Mouse (Mus musculus): ENCODE results near the gene Lect2. TPM values are rescaled to one million over a fixed set of nuclear protein-coding genes. Genes with fewer than 3 reads are reported as not detected.

Gene Lect2
- polyA plus RNA-seq, 1 experiment from 2014 or later, result 1.6 TPM

DNA sequence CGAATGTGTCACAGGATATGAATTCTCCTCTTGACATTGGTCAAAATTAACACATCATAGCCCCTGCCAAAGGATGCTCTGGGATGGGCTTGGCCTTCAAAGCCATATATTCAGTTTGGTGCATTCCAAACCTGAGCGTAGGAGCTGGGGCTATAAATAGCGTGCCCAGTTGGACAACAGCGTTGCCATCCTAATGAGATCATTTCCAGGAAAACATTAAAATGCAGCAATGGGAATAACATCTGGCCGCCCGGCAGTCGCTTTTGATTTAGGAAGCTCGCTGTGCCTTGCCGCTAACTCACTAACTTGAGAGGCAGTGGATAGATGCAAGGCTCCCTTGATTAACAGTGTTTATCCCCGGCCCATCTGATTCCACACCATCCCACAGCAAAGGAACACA, 18.0 kb upstream of the Lect2 start:
- peaks cover 3% of the 10 kb centered on the region; the same call in 1 of the 2 replicates for H3K4me1 ChIP-seq (ENCODE audit: control insufficient read depth, insufficient read depth, low read length)
- no peak overlapping the region for H3K4me2 ChIP-seq (replicated peaks; ENCODE audit: low read depth, low read length)
- H3K9me3 ChIP-seq (ENCODE audit: control insufficient read depth, low read length), result no peaks in the 10 kb centered on the region
- H3K4me3 ChIP-seq (ENCODE audit: low read length), result no peak overlapping the region
- no peak overlapping the region for H3K27ac ChIP-seq (ENCODE audit: low read depth, low read length)
- WGBS, result 34% methylated on average over 10 of the region's 10 CpGs
- H3K27me3 ChIP-seq (ENCODE audit: control insufficient read depth, insufficient read depth, low read length), result no peaks in the 10 kb centered on the region
- H3K36me3 ChIP-seq (ENCODE audit: control insufficient read depth, insufficient read depth, low read length), result no peaks in the 10 kb centered on the region
- H3K9ac ChIP-seq (ENCODE audit: low read depth, low read length), result no peak overlapping the region
- no peak for ATAC-seq (ENCODE audit: low FRiP score, low TSS enrichment)

DNA sequence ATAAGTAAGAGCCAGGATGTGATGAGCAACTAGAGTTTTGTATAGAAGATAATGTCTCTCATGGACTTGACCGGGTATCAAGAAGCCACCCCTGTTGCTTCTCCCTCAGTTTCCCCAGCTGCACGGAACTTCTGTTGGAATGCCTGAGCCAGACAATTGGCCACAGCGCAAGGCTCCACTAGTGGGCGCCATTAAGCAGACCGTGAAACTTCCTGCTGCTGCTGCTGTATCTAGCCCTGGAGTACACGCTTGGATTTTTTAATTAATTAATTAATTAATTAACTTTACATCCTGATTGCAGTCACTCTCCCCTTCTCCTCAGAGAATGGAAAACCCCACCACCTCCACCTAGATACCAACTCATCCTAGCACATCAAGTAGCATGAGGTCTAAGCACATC, 14.8 kb upstream of the Lect2 start:
- no peak overlapping the region for H3K4me3 ChIP-seq (ENCODE audit: low read length)
- H3K4me1 ChIP-seq (ENCODE audit: control insufficient read depth, insufficient read depth, low read length), result peaks cover 3% of the 10 kb centered on the region; the same call in 1 of the 2 replicates
- H3K9ac ChIP-seq (ENCODE audit: low read depth, low read length), result no peak overlapping the region
- 0 out of 2 replicates have a peak, but pooled peaks have one; percentile 22 for ATAC-seq (ENCODE audit: low FRiP score, low TSS enrichment)
- no peaks in the 10 kb centered on the region for H3K36me3 ChIP-seq (ENCODE audit: control insufficient read depth, insufficient read depth, low read length)
- H3K4me2 ChIP-seq (replicated peaks; ENCODE audit: low read depth, low read length), result no peak overlapping the region
- 43% methylated on average over 6 of the region's 6 CpGs for WGBS
- H3K9me3 ChIP-seq (ENCODE audit: control insufficient read depth, low read length), result no peaks in the 10 kb centered on the region
- no peak overlapping the region for H3K27ac ChIP-seq (ENCODE audit: low read depth, low read length)
- H3K27me3 ChIP-seq (ENCODE audit: control insufficient read depth, insufficient read depth, low read length), result no peaks in the 10 kb centered on the region

GRCm38 (mm10) chr13:56561129-56561528, 12.8 kb upstream of the Lect2 start:
- H3K27me3 ChIP-seq (ENCODE audit: control insufficient read depth, insufficient read depth, low read length), result no peaks in the 10 kb centered on the region
- no peaks in the 10 kb centered on the region for H3K4me1 ChIP-seq (ENCODE audit: control insufficient read depth, insufficient read depth, low read length)
- no peak for ATAC-seq (ENCODE audit: low FRiP score, low TSS enrichment)
- H3K4me3 ChIP-seq (ENCODE audit: low read length), result no peak overlapping the region
- H3K9ac ChIP-seq (ENCODE audit: low read depth, low read length), result no peak overlapping the region
- H3K4me2 ChIP-seq (replicated peaks; ENCODE audit: low read depth, low read length), result no peak overlapping the region
- H3K9me3 ChIP-seq (ENCODE audit: control insufficient read depth, low read length), result no peaks in the 10 kb centered on the region
- H3K36me3 ChIP-seq (ENCODE audit: control insufficient read depth, insufficient read depth, low read length), result no peaks in the 10 kb centered on the region
- no peak overlapping the region for H3K27ac ChIP-seq (ENCODE audit: low read depth, low read length)
- 76% methylated on average over 8 of the region's 8 CpGs for WGBS

- Histone ChIP-seq H3K9ac (ENCODE audit: low read depth, low read length) (no peak overlapping the region), H3K9me3 (ENCODE audit: control insufficient read depth, low read length) (no peaks in the 10 kb centered on the region), H3K36me3 (ENCODE audit: control insufficient read depth, insufficient read depth, low read length) (no peaks in the 10 kb centered on the region), H3K27me3 (ENCODE audit: control insufficient read depth, insufficient read depth, low read length) (no peaks in the 10 kb centered on the region), H3K27ac (ENCODE audit: low read depth, low read length) (no peak overlapping the region), H3K4me2 (replicated peaks; ENCODE audit: low read depth, low read length) (no peak overlapping the region), H3K4me3 (ENCODE audit: low read length) (no peak overlapping the region), H3K4me1 (ENCODE audit: control insufficient read depth, insufficient read depth, low read length) (no peaks in the 10 kb centered on the region)
- no peak for ATAC-seq (ENCODE audit: low FRiP score, low TSS enrichment)
- 79% methylated on average over 6 of the region's 6 CpGs for WGBS
Measured at GRCm38 (mm10) chr13:56559841-56560370, 11.6 kb upstream of the Lect2 start.

DNA sequence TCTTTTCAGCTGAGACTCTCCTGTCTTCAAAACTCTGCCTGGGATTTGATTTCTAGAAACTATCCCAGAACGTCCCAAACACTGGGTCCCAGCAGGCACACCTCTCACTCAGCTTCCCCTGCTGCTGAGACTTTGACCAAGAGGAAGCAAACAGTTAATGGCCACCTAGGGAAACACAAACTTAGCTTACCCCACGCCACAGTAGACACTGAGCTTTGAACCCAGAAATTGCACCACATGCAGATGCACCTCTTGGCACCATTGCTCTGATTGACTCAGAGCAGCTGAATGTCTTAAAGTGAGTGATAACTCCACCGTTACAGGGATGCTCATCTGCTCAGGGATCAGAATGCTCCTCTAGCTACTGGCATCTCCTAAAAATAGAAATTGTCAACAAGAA, 10.5 kb upstream of the Lect2 start:
- Histone ChIP-seq H3K9ac (ENCODE audit: low read depth, low read length) (no peak overlapping the region), H3K4me2 (replicated peaks; ENCODE audit: low read depth, low read length) (no peak overlapping the region), H3K27me3 (ENCODE audit: control insufficient read depth, insufficient read depth, low read length) (no peaks in the 10 kb centered on the region), H3K36me3 (ENCODE audit: control insufficient read depth, insufficient read depth, low read length) (no peaks in the 10 kb centered on the region), H3K4me3 (ENCODE audit: low read length) (no peak overlapping the region), H3K4me1 (ENCODE audit: control insufficient read depth, insufficient read depth, low read length) (no peaks in the 10 kb centered on the region), H3K27ac (ENCODE audit: low read depth, low read length) (no peak overlapping the region), H3K9me3 (ENCODE audit: control insufficient read depth, low read length) (no peaks in the 10 kb centered on the region)
- no peak for ATAC-seq (ENCODE audit: low FRiP score, low TSS enrichment)
- 59% methylated on average over 3 of the region's 3 CpGs for WGBS

GRCm38 (mm10) chr13:56556701-56557100, 8.4 kb upstream of the Lect2 start:
- Histone ChIP-seq H3K4me2 (replicated peaks; ENCODE audit: low read depth, low read length) (no peak overlapping the region), H3K27me3 (ENCODE audit: control insufficient read depth, insufficient read depth, low read length) (no peaks in the 10 kb centered on the region), H3K36me3 (ENCODE audit: control insufficient read depth, insufficient read depth, low read length) (no peaks in the 10 kb centered on the region), H3K9ac (ENCODE audit: low read depth, low read length) (no peak overlapping the region), H3K4me1 (ENCODE audit: control insufficient read depth, insufficient read depth, low read length) (peaks cover 5% of the 10 kb centered on the region), H3K27ac (ENCODE audit: low read depth, low read length) (no peak overlapping the region), H3K9me3 (ENCODE audit: control insufficient read depth, low read length) (no peaks in the 10 kb centered on the region), H3K4me3 (ENCODE audit: low read length) (no peak overlapping the region)
- WGBS, result 67% methylated on average over 3 of the region's 3 CpGs
- ATAC-seq (ENCODE audit: low FRiP score, low TSS enrichment), result no peak

GRCm38 (mm10) chr13:56555957-56556356, 7.7 kb upstream of the Lect2 start:
- no peaks in the 10 kb centered on the region for H3K36me3 ChIP-seq (ENCODE audit: control insufficient read depth, insufficient read depth, low read length)
- no peak overlapping the region for H3K9ac ChIP-seq (ENCODE audit: low read depth, low read length)
- peaks cover 5% of the 10 kb centered on the region for H3K4me1 ChIP-seq (ENCODE audit: control insufficient read depth, insufficient read depth, low read length)
- H3K9me3 ChIP-seq (ENCODE audit: control insufficient read depth, low read length), result no peaks in the 10 kb centered on the region
- no peaks in the 10 kb centered on the region for H3K27me3 ChIP-seq (ENCODE audit: control insufficient read depth, insufficient read depth, low read length)
- no peak overlapping the region for H3K4me3 ChIP-seq (ENCODE audit: low read length)
- WGBS, result 4% methylated on average over 1 of the region's 1 CpGs
- ATAC-seq (ENCODE audit: low FRiP score, low TSS enrichment), result no peak
- H3K4me2 ChIP-seq (replicated peaks; ENCODE audit: low read depth, low read length), result no peak overlapping the region
- H3K27ac ChIP-seq (ENCODE audit: low read depth, low read length), result no peak overlapping the region

DNA sequence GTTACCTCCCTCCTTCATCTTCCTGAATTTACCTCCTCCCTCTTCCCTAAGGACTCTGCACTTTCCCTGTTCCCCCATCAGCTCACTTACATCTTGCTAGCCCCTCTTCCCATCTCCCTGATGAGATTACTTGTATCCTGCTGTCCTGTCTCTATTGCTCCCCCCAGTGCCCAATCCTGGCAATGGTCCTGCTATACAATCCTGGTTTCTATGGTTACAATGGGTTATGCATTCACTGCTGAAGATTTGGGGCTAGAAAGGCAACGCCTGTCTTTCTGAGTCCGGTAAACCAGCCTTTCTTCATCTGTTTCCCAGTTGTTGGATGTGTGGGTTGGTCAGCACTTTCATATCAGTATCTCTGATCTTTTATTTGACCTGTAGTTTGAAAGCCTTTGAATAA, 6.1 kb upstream of the Lect2 start:
- no peak overlapping the region for H3K4me3 ChIP-seq (ENCODE audit: low read length)
- H3K9ac ChIP-seq (ENCODE audit: low read depth, low read length), result no peak overlapping the region
- no peaks in the 10 kb centered on the region for H3K9me3 ChIP-seq (ENCODE audit: control insufficient read depth, low read length)
- no peak for ATAC-seq (ENCODE audit: low FRiP score, low TSS enrichment)
- no peak overlapping the region for H3K27ac ChIP-seq (ENCODE audit: low read depth, low read length)
- no peaks in the 10 kb centered on the region for H3K36me3 ChIP-seq (ENCODE audit: control insufficient read depth, insufficient read depth, low read length)
- WGBS, result 27% methylated on average over 2 of the region's 2 CpGs
- H3K4me2 ChIP-seq (replicated peaks; ENCODE audit: low read depth, low read length), result no peak overlapping the region
- H3K4me1 ChIP-seq (ENCODE audit: control insufficient read depth, insufficient read depth, low read length), result peaks cover 5% of the 10 kb centered on the region
- H3K27me3 ChIP-seq (ENCODE audit: control insufficient read depth, insufficient read depth, low read length), result no peaks in the 10 kb centered on the region

- Histone ChIP-seq H3K27me3 (ENCODE audit: control insufficient read depth, insufficient read depth, low read length) (no peaks in the 10 kb centered on the region), H3K4me1 (ENCODE audit: control insufficient read depth, insufficient read depth, low read length) (peaks cover 5% of the 10 kb centered on the region), H3K9ac (ENCODE audit: low read depth, low read length) (no peak overlapping the region), H3K27ac (ENCODE audit: low read depth, low read length) (no peak overlapping the region), H3K9me3 (ENCODE audit: control insufficient read depth, low read length) (no peaks in the 10 kb centered on the region), H3K4me2 (replicated peaks; ENCODE audit: low read depth, low read length) (no peak overlapping the region), H3K4me3 (ENCODE audit: low read length) (no peak overlapping the region), H3K36me3 (ENCODE audit: control insufficient read depth, insufficient read depth, low read length) (no peaks in the 10 kb centered on the region)
- WGBS, result 60% methylated on average over 2 of the region's 2 CpGs
- no peak for ATAC-seq (ENCODE audit: low FRiP score, low TSS enrichment)
Measured at GRCm38 (mm10) chr13:56553923-56554322, 5.6 kb upstream of the Lect2 start.

All from kidney, embryonic 14.5 days (tissue).